Mouse (Mus musculus) heart, embryonic 15.5 days (tissue): Measurements from ENCODE around the gene Cd300lg. TPM values are rescaled to one million over a fixed set of nuclear protein-coding genes. Genes with fewer than 3 reads are reported as not detected.

Experiments
- ATAC-seq: fragments of 200-750 bp; cut with Nextera tagmentation; replicated peaks from 2 replicates; pipeline ENCODE4 v1.8.0; 2017; ENCODE audit warnings: low read depth, moderate TSS enrichment; ENCODE audit not compliant: insufficient number of reproducible peaks, insufficient read depth, low FRiP score
- H3K27ac ChIP-seq: fragments of 300-500 bp; sonication (generic); 2 replicates; pipeline ENCODE4 v1.5.1; 2015; ENCODE audit warnings: mild to moderate bottlenecking, inconsistent platforms
- H3K27me3 ChIP-seq: fragments of 300-500 bp; sonication (generic); 2 replicates; pipeline ENCODE4 v1.6.1; 2015; ENCODE audit warnings: inconsistent platforms
- H3K36me3 ChIP-seq: fragments of 300-500 bp; sonication (generic); 2 replicates; pipeline ENCODE4 v1.6.1; 2015; ENCODE audit warnings: mild to moderate bottlenecking, inconsistent platforms
- H3K4me1 ChIP-seq: fragments of 300-500 bp; sonication (generic); replicated peaks from 2 replicates; pipeline ENCODE4 v1.6.1; 2015; ENCODE audit warnings: inconsistent platforms
- H3K4me2 ChIP-seq: fragments of 300-500 bp; sonication (generic); 2 replicates; pipeline ENCODE4 v1.6.1; 2015; ENCODE audit warnings: inconsistent platforms, mild to moderate bottlenecking, moderate library complexity
- H3K4me3 ChIP-seq: fragments of 300-500 bp; sonication (generic); 2 replicates; pipeline ENCODE4 v1.5.1; 2015; ENCODE audit warnings: mild to moderate bottlenecking, inconsistent platforms
- H3K9ac ChIP-seq: fragments of 300-500 bp; sonication (generic); 2 replicates; pipeline ENCODE4 v1.6.1; 2015; ENCODE audit warnings: mild to moderate bottlenecking, inconsistent platforms
- H3K9me3 ChIP-seq: fragments of 300-500 bp; sonication (generic); replicated peaks from 2 replicates; pipeline ENCODE4 v1.6.1; 2016; ENCODE audit warnings: inconsistent platforms
- WGBS: fragments of 180-500 bp; shearing (Covaris S2); methylation state at CpG from one replicate; pipeline ENCODE4 v1.1.7; 2015; ENCODE audit warnings: mixed read lengths; 5-methylcytosine and 5-hydroxymethylcytosine counted together
- polyA plus RNA-seq: library from polyadenylated mRNA; unstranded; fragments of >200 nt; fragmentation: Nextera tagmentation; extraction: Ambion mirVana; gene quantifications from 2 replicates; pipeline ENCODE4 v1.2.1, GENCODE M21; 2015

Cd300lg gene
- polyA plus RNA-seq, 1 experiment from 2014 or later: 8.4 TPM

DNA sequence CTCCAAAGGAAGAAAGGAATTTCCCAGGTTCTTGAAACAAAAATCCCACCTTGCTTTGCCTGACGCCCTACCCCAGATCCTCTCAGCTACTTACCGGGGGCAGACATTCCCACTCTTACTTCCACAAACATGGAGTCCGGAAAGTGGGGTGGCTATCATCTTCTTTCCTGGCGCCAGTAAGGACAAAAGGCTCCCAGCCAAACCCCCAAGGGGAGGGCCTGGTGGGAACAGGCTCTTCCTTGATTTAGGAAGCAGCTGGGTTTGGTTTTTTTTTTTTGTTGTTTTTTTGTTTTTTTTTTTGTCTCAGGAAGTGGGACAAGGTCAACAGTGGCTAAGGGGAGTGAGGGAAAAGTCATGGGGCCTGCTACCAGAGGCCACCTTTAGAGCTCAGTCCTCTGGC lies 10.2 kb downstream of the Cd300lg start:
- Histone ChIP-seq H3K27ac (peak overlapping the region; percentile 82), H3K27me3 (no peaks in the 10 kb centered on the region), H3K9ac (no peak overlapping the region), H3K36me3 (no peaks in the 10 kb centered on the region), H3K4me3 (no peak overlapping the region), H3K9me3 (no peaks in the 10 kb centered on the region), H3K4me2 (no peak overlapping the region), H3K4me1 (0 out of 2 replicates have a peak, but pooled peaks cover 2% of the 10 kb centered on the region)
- ATAC-seq: peak; percentile 48; the same call in 1 of the 2 replicates
- WGBS: 54% methylated on average over 4 of the region's 4 CpGs

DNA sequence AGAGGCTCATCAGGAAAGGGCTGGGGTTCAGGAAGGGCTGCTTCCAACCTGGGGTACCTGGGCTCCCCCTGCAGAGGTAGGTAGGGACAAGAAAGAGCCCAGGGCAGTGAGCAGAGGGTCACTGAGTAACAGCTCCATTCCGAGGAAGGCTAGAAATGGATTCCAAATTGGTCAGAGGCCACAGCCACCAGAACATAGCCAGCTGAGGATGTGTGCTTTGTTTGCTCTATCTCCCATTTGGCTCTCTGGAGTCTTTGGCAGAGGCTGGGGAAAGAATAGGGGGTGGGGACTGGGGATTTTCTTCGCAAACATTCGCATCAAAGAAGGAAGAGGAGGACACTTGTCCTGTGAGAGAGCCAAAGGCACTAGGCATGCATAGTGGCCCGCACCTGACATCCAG lies 10.6 kb downstream of the Cd300lg start:
- no peaks in the 10 kb centered on the region for H3K9me3 ChIP-seq
- 0 out of 2 replicates have a peak, but pooled peaks cover 2% of the 10 kb centered on the region for H3K4me1 ChIP-seq
- no peaks in the 10 kb centered on the region for H3K27me3 ChIP-seq
- no peak overlapping the region for H3K4me3 ChIP-seq
- peak overlapping the region; percentile 82 for H3K27ac ChIP-seq
- no peak overlapping the region for H3K9ac ChIP-seq
- ATAC-seq: no peak
- WGBS: 43% methylated on average over 4 of the region's 4 CpGs
- H3K36me3 ChIP-seq: no peaks in the 10 kb centered on the region
- no peak overlapping the region for H3K4me2 ChIP-seq

DNA sequence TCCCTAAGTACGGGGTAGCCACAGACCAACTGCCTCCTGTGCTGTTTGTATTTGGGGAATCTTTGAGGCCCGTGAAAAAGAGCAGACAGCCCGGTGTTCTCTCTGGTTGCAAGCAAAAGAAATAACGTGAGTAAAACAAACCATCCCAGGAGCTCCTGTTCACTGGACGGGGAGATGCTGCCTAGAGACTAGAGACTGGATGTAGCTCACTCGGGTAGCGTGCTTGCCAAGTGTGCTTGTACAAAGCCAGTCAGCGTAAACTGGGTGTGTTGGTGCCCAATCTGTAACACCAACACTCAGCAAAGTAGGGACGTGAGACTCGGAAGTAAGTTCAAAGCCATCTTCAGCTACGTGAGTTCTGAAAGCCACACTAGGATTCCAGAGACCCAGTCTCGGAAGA lies 11.4 kb downstream of the Cd300lg start:
- Histone ChIP-seq H3K4me2 (no peak overlapping the region), H3K27ac (peak overlapping the region; percentile 82), H3K4me3 (no peak overlapping the region), H3K4me1 (0 out of 2 replicates have a peak, but pooled peaks cover 2% of the 10 kb centered on the region), H3K9me3 (no peaks in the 10 kb centered on the region), H3K9ac (no peak overlapping the region), H3K36me3 (no peaks in the 10 kb centered on the region), H3K27me3 (no peaks in the 10 kb centered on the region)
- WGBS: 75% methylated on average over 12 of the region's 12 CpGs
- ATAC-seq: no peak

DNA sequence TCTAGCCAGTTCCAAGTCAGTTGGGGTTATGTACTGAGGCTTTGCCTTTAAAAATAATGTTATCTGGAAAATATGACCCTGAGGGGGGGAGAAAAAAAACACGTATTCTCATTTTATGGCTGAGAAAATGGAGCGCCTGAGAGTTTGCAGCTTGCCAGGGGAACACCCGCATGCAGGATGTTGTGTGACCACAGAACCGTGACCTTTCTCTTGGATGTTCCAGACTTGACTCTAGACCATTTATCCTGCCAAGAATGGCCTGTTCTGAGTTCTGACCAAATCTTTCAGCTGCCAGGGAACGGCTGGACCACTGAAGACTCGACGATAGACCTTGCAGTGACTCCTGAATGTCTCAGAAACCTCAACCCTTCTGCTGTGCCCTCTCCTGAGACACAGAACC lies 11.9 kb downstream of the Cd300lg start:
- Histone ChIP-seq H3K9me3 (no peaks in the 10 kb centered on the region), H3K4me2 (no peak overlapping the region), H3K36me3 (no peaks in the 10 kb centered on the region), H3K9ac (no peak overlapping the region), H3K27me3 (no peaks in the 10 kb centered on the region), H3K4me1 (0 out of 2 replicates have a peak, but pooled peaks cover 2% of the 10 kb centered on the region), H3K27ac (peak overlapping the region; percentile 82), H3K4me3 (no peak overlapping the region)
- ATAC-seq: no peak
- 61% methylated on average over 7 of the region's 7 CpGs for WGBS

DNA sequence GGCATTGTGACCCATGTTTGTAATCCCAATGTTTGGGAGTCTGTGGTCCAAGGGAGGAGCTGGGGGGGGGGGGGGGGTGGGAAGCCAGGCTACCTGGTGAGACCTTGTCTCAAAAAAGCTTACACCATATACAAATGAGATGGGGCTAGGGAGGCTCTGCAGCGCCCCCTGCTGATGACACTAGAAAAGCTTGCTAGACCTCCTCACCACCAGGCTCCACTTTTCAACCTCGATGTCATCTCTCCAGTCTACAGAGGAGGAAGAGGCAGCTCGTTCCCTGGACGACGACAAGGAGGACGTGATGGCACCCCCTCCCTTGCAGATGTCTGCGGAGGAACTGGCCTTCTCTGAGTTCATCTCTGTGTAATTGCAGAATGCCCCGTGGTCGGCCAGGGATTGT lies 12.5 kb downstream of the Cd300lg start:
- H3K27ac ChIP-seq: no peak overlapping the region
- H3K27me3 ChIP-seq: no peaks in the 10 kb centered on the region
- no peak overlapping the region for H3K4me3 ChIP-seq
- H3K9ac ChIP-seq: no peak overlapping the region
- H3K4me1 ChIP-seq: 0 out of 2 replicates have a peak, but pooled peaks cover 2% of the 10 kb centered on the region
- H3K36me3 ChIP-seq: no peaks in the 10 kb centered on the region
- 29% methylated on average over 9 of the region's 9 CpGs for WGBS
- no peak for ATAC-seq
- no peaks in the 10 kb centered on the region for H3K9me3 ChIP-seq
- H3K4me2 ChIP-seq: no peak overlapping the region

DNA sequence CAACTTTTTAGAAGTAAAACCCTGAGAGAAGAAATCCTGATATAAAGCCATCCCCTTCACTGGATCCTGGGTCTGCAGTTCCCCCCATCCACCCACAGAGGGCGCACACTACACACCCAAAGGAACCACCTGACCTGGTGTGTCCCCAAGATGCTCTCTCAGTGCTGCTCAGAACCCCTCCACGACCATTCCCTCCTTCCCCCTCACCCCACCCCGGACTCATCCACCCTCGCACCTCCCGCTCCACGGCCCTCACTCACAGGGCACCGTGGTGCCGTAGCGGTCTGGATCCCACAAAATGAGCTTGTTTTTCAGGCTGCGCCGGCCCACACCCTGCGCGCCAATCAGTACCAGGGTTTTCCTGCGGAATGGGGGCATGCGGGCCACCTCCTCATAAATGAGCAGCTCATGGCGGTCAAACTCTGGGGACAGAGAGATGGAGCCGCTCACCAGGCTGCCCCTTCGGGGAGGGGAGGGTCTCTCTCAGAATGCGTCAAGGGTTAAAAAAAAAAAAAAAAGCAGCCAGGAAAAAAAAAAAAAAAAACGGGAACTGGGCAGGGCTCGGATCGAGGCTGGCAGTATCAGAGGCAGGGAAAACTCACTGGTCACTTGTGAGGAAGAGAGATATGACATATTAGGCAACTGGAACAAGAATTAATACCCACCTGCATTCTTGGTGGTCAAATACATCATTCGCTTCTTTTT lies 20.1 kb downstream of the Cd300lg start:
- Histone ChIP-seq H3K9ac (0 out of 2 replicates have a peak overlapping the region, but pooled peaks have one; percentile 44), H3K4me1 (peaks cover 7% of the 10 kb centered on the region), H3K4me3 (peak overlapping the region; percentile 45), H3K27me3 (peaks cover 10% of the 10 kb centered on the region; the same call in 1 of the 2 replicates), H3K27ac (no peak overlapping the region), H3K4me2 (peak overlapping the region; percentile 86), H3K36me3 (peaks cover 4% of the 10 kb centered on the region; the same call in 1 of the 2 replicates), H3K9me3 (no peaks in the 10 kb centered on the region)
- 6% methylated on average over 23 of the region's 23 CpGs for WGBS
- peak; percentile 54; the same call in 1 of the 2 replicates for ATAC-seq

DNA sequence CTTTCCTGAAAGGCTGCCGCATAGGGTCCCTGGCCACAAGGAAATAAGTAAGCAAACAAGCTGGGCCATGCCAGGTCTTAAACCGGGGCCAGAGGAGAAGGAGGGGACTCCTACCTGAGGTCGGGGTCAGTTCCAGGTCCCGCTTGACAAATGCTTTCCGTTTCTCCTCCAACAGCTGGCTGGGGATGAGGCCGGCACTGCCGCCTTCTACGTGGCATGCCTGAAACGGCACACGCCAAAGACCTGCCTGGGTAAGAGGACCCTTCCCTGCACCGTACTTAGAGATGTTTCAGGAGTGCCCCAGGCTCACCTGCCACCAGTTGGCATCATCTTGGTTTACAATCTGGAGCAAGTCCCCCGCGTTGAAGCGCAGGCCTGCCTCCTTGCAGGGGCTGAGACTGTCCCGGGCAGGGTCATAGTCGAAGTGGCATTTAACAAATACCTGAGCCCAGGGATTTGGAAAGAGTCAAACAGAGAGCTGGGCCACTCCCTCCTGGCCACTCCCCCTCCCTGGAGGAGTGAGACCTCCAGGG lies 20.7 kb downstream of the Cd300lg start:
- Histone ChIP-seq H3K9me3 (no peaks in the 10 kb centered on the region), H3K4me2 (no peak overlapping the region), H3K9ac (no peak overlapping the region), H3K27ac (no peak overlapping the region), H3K4me3 (no peak overlapping the region), H3K27me3 (peaks cover 10% of the 10 kb centered on the region; the same call in 1 of the 2 replicates), H3K4me1 (peaks cover 7% of the 10 kb centered on the region), H3K36me3 (peaks cover 4% of the 10 kb centered on the region; the same call in 1 of the 2 replicates)
- 45% methylated on average over 16 of the region's 16 CpGs for WGBS
- ATAC-seq: no peak

DNA sequence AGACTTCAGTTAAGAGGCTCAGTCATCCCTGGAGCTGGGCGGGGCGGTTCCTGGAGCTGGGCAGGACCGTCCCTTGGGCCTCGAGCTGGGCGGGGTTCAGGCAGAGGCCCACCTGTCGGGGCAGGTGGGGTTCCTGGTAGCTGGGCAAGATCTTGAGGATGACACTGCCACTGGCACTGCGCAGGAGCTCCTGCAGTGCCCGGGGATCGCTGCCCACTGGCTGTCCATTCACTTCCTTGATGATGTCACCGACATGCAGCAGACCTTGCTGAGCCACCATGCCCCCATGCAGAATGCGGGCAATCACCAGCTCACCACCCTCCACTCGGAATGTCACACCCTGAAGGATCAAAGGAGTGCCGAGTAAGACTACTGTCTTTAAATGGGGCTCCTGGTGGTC lies 21.8 kb downstream of the Cd300lg start:
- ATAC-seq: no peak
- Histone ChIP-seq H3K4me2 (no peak overlapping the region), H3K27ac (no peak overlapping the region), H3K4me1 (peaks cover 7% of the 10 kb centered on the region), H3K9me3 (no peaks in the 10 kb centered on the region), H3K9ac (no peak overlapping the region), H3K4me3 (no peak overlapping the region), H3K36me3 (peaks cover 4% of the 10 kb centered on the region; the same call in 1 of the 2 replicates), H3K27me3 (peaks cover 10% of the 10 kb centered on the region; the same call in 1 of the 2 replicates)
- WGBS: 73% methylated on average over 13 of the region's 13 CpGs

DNA sequence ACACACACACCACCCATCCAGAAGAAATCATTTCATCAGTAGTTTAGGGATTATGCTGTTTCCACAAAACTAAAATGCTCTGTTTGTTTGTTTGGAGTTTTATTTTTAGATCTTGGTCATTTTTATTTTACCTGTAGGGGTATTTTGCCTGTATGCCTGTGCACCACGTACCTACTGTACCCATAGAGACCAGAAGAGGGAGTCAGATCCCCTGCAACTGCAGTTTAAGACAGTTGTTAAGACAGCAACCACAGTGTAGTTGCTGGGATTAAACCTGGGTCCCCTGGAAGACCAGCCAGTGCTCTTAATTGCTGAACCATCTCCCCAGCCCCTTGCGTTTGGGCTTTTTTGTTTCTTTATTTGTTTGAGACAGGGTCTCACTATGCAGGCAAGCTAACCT lies 27.7 kb downstream of the Cd300lg start:
- Histone ChIP-seq H3K4me1 (peaks cover 7% of the 10 kb centered on the region), H3K27me3 (0 out of 2 replicates have a peak, but pooled peaks cover 4% of the 10 kb centered on the region), H3K4me3 (no peak overlapping the region), H3K36me3 (no peaks in the 10 kb centered on the region), H3K27ac (no peak overlapping the region), H3K9me3 (no peaks in the 10 kb centered on the region), H3K4me2 (no peak overlapping the region), H3K9ac (no peak overlapping the region)
- 55% methylated on average over 2 of the region's 2 CpGs for WGBS
- ATAC-seq: no peak

DNA sequence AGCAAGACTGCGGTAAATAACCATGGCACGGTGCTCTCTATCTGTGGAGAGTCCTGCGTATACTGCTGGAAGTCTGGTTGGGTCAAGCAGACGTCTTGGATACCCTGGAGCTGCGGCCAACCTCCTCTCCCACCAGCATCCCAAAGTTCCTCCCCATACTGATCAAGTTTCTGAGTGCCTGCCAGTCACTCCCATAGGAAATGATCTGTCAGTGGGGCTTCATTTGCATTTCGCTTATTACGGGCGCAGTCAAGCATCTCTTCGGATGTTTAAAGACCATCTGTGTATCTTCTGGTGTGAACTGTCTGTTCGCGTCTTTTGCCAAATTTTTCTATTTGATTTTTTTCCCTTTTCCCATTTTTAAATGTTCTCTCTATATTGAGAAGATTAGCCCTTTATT lies 28.3 kb downstream of the Cd300lg start:
- H3K9ac ChIP-seq: no peak overlapping the region
- ATAC-seq: no peak
- WGBS: 63% methylated on average over 11 of the region's 11 CpGs
- H3K4me2 ChIP-seq: no peak overlapping the region
- H3K27ac ChIP-seq: no peak overlapping the region
- H3K9me3 ChIP-seq: no peaks in the 10 kb centered on the region
- peaks cover 7% of the 10 kb centered on the region for H3K4me1 ChIP-seq
- H3K36me3 ChIP-seq: no peaks in the 10 kb centered on the region
- H3K27me3 ChIP-seq: 0 out of 2 replicates have a peak, but pooled peaks cover 4% of the 10 kb centered on the region
- no peak overlapping the region for H3K4me3 ChIP-seq

DNA sequence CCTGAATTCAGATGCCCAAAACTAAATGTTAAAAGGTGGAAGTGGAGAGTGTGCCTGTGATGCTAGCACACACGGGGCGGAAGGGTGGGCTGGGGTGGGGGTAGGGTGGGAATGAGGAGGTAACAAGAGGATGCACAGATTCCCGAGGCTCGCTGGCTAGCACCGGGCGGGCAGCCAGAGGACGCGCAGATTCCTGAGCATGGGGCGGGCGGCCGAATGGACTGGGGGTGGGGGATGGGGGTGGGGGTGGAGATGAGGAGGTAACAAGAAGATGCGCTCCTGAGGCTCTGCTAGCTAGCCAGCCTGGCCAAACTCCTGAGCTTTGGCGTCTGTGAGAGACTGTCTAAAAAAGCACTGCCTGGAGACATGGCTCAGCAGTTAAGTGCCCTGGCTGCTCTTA lies 29.1 kb downstream of the Cd300lg start:
- Histone ChIP-seq H3K27ac (no peak overlapping the region), H3K9me3 (no peaks in the 10 kb centered on the region), H3K4me3 (peak overlapping the region; percentile 17; the same call in 1 of the 2 replicates), H3K27me3 (0 out of 2 replicates have a peak, but pooled peaks cover 4% of the 10 kb centered on the region), H3K4me1 (peaks cover 7% of the 10 kb centered on the region), H3K4me2 (peak overlapping the region; percentile 53), H3K36me3 (no peaks in the 10 kb centered on the region), H3K9ac (no peak overlapping the region)
- 2% methylated on average over 13 of the region's 13 CpGs for WGBS
- no peak for ATAC-seq
